Mouse (Mus musculus): ENCODE data around the gene Kctd6. TPM values are rescaled to one million over a fixed set of nuclear protein-coding genes. Genes with fewer than 3 reads are reported as not detected.

Kctd6 gene
- polyA plus RNA-seq, 1 experiment from 2014 or later = 14.8 TPM

DNA sequence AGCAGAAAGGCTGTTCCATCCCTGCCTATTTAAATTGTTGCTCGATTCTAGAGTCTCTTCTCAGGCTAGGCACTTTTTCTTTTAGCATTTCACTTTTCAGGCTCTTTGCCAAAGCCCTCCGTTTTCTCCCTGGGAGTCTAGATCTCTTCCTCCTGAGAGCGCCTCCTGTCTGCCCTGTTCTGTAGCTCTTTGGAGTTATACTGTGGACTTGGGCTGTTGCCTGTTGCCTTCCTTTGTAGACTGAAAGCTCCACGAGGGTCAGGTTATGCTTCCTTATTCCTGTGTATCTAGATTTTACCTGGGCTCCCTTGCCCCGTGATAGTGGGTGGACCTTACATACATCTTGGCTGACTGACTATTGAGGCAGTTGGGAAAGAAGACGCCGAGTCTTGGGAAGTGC lies 4.3 kb downstream of the Kctd6 start:
- no peaks in the 10 kb centered on the region for H3K9me3 ChIP-seq
- H3K4me1 ChIP-seq = peaks cover 33% of the 10 kb centered on the region
- peaks cover 20% of the 10 kb centered on the region for H3K27me3 ChIP-seq
- peaks cover 3% of the 10 kb centered on the region; the same call in 1 of the 2 replicates for H3K36me3 ChIP-seq (replicated peaks)
- H3K27ac ChIP-seq = peak overlapping the region; percentile 71
- no peak overlapping the region for H3K9ac ChIP-seq
- WGBS = 32% methylated on average over 7 of the region's 7 CpGs
- H3K4me2 ChIP-seq = peak overlapping the region; percentile 29
- no peak for ATAC-seq (ENCODE audit: low FRiP score)
- H3K4me3 ChIP-seq (replicated peaks) = no peak overlapping the region

DNA sequence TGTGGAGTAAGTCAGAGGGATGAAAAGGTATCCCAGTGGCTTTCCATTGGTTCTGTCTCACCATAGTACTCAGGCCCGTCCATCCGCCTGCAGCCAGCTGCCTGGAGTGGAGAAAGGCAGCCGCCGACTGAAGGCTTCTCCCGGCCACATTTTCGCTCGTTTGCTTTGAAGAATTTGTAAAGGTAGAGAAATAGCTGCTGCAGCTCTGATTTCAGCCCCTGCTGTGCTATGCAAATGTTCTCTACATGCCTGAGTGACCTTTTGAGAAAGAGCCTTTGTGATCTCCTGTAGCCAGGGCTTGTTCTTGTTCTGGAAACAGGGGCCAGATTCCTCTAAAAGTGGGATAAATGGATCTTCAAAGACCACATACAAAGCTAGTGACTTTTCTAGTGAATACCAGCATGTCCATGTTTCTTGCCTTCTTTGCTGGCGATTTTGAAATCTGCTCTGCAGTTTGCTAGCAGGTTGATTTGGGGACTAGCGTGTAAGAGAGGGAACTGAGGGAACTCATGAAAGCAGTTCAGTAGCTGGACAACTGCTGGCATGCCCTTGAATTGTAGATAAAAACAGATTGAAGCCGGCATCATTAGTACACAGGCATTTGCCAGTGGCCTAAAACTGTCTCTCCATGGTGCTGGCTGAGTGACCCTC lies 4.9 kb downstream of the Kctd6 start:
- no peak overlapping the region for H3K4me3 ChIP-seq (replicated peaks)
- WGBS = 4% methylated on average over 10 of the region's 10 CpGs
- peak overlapping the region; percentile 29 for H3K4me2 ChIP-seq
- peak overlapping the region; percentile 71 for H3K27ac ChIP-seq
- no peak overlapping the region for H3K9ac ChIP-seq
- H3K4me1 ChIP-seq = peaks cover 33% of the 10 kb centered on the region
- peaks cover 20% of the 10 kb centered on the region for H3K27me3 ChIP-seq
- H3K9me3 ChIP-seq = no peaks in the 10 kb centered on the region
- peaks cover 3% of the 10 kb centered on the region; the same call in 1 of the 2 replicates for H3K36me3 ChIP-seq (replicated peaks)
- no peak for ATAC-seq (ENCODE audit: low FRiP score)

DNA sequence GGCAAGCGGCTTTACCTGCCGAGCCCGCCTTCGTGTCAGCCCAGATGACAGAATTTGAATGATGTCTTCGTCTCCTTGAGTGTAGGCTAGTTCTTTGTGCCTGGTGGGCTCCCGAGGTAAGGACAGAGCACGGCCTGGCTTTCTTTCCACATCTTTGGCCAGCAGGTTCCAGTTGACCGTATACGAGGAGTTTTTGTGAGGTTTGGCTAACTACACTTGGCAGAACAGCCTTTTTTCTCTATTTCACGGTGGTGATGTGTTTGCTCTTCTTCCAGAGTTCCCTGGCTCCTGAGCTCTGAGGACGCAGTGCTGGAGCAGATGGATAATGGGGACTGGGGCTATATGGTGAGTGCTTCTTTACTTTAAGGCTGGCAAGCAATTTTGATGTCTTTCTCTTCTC lies 5.9 kb downstream of the Kctd6 start:
- Histone ChIP-seq H3K4me3 (replicated peaks) (no peak overlapping the region), H3K9me3 (no peaks in the 10 kb centered on the region), H3K9ac (no peak overlapping the region), H3K36me3 (replicated peaks) (peaks cover 3% of the 10 kb centered on the region; the same call in 1 of the 2 replicates), H3K27ac (no peak overlapping the region), H3K27me3 (peaks cover 20% of the 10 kb centered on the region), H3K4me2 (no peak overlapping the region), H3K4me1 (peaks cover 29% of the 10 kb centered on the region)
- ATAC-seq (ENCODE audit: low FRiP score) = no peak
- WGBS = 52% methylated on average over 11 of the region's 11 CpGs

DNA sequence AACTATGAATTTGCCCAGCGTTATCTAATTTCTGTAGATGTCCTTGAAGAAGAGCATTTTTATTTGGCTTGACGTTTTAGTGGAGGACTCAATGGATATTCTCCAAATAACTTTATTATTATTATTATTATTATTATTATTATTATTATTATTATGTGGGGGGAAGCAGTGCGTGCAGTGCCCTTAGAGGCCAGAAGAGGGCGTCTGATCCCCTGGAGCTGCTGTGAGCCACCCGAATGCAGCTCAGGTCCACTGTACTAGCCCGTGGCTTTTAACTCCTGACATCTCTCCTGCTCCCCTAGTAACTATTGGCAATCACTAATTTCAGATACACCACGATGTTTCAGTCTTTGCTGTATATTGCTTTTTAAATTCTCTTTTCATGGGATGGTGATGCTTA lies 6.4 kb downstream of the Kctd6 start:
- 62% methylated on average over 7 of the region's 7 CpGs for WGBS
- H3K4me2 ChIP-seq = no peak overlapping the region
- no peak for ATAC-seq (ENCODE audit: low FRiP score)
- H3K27me3 ChIP-seq = peaks cover 18% of the 10 kb centered on the region
- H3K9ac ChIP-seq = no peak overlapping the region
- H3K27ac ChIP-seq = no peak overlapping the region
- H3K36me3 ChIP-seq (replicated peaks) = peaks cover 3% of the 10 kb centered on the region; the same call in 1 of the 2 replicates
- no peak overlapping the region for H3K4me3 ChIP-seq (replicated peaks)
- peaks cover 24% of the 10 kb centered on the region for H3K4me1 ChIP-seq
- H3K9me3 ChIP-seq = no peaks in the 10 kb centered on the region

DNA sequence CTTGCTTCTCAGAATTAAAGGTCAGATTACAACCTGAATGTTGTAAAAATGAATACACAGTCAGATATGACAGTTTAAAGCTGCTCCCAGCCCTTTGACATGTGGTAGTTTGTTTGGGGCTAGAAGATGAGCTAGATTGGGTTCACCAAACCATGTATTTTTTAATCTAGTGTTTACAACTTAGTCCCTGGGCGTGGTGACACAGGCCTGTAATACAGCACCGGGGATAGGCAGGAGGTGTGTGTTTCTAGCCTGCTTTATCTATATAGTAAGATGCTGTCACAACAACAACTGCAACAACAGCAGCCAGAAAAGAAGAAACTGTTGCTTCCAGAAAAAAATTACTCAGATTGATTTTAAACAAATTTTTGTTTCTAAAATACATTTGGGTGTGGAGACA lies 7.0 kb downstream of the Kctd6 start:
- no peaks in the 10 kb centered on the region for H3K9me3 ChIP-seq
- H3K27me3 ChIP-seq = peaks cover 14% of the 10 kb centered on the region
- peaks cover 3% of the 10 kb centered on the region; the same call in 1 of the 2 replicates for H3K36me3 ChIP-seq (replicated peaks)
- no peak overlapping the region for H3K27ac ChIP-seq
- H3K4me2 ChIP-seq = no peak overlapping the region
- WGBS = 88% methylated on average over 2 of the region's 2 CpGs
- no peak overlapping the region for H3K4me3 ChIP-seq (replicated peaks)
- no peak for ATAC-seq (ENCODE audit: low FRiP score)
- no peak overlapping the region for H3K9ac ChIP-seq
- H3K4me1 ChIP-seq = peaks cover 18% of the 10 kb centered on the region

DNA sequence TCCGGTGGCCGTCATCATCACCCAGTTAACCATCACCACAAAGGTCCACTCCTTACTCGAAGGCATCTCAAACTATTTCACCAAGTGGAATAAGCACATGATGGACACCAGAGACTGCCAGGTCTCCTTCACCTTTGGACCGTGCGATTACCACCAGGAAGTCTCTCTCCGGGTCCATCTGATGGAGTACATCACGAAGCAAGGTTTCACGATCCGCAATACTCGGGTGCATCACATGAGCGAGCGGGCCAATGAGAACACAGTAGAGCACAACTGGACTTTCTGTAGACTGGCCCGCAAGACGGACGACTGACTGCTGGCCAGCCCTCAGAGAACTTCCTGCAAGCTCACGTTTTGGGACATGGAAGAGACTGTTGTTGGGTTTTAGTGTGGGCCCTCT lies 8.6 kb downstream of the Kctd6 start:
- peaks cover 5% of the 10 kb centered on the region; the same call in 1 of the 2 replicates for H3K27me3 ChIP-seq
- H3K4me1 ChIP-seq = peaks cover 13% of the 10 kb centered on the region
- H3K36me3 ChIP-seq (replicated peaks) = peaks cover 3% of the 10 kb centered on the region; the same call in 1 of the 2 replicates
- no peak overlapping the region for H3K4me2 ChIP-seq
- 95% methylated on average over 16 of the region's 16 CpGs for WGBS
- H3K9ac ChIP-seq = no peak overlapping the region
- no peak overlapping the region for H3K27ac ChIP-seq
- H3K4me3 ChIP-seq (replicated peaks) = no peak overlapping the region
- no peak for ATAC-seq (ENCODE audit: low FRiP score)
- no peaks in the 10 kb centered on the region for H3K9me3 ChIP-seq

DNA sequence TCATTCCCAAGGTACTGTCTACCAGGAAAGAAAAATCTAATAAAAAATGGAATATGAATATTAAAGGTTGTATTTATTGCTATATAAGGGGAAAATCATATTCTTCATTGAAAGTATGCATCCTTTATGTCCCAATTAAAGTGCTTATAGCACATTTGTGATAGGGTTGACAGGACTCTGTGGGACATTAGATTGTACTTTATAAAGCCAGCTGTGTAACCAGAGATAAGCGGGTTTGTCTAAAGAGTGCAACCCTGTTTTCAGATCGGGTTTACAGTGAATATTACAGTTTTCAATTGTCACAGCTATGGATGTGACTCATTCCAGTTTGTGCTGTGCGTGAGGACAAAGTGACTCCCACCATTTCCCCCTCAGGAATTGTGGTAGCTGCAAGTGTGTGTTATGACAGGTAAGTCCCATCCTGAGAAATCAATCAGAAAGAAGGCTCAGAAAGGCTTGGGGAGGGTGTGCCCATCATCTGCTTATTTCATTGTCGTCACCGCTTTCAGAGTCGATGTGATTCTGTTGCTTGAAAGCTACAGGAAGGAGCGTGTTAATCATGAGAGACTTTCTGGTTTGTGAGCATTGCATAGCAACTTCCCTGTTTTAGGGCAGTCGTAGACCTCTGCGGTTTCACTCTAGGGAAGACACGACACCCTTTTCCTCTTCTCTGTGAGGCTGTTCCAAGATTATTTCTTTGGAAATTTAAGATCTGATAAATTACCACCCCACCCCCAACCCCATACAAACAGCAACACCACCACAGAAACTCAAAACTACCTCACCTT lies 9.8 kb downstream of the Kctd6 start:
- no peak for ATAC-seq (ENCODE audit: low FRiP score)
- H3K9ac ChIP-seq = no peak overlapping the region
- H3K4me1 ChIP-seq = peaks cover 5% of the 10 kb centered on the region
- H3K4me2 ChIP-seq = no peak overlapping the region
- no peak overlapping the region for H3K4me3 ChIP-seq (replicated peaks)
- no peaks in the 10 kb centered on the region for H3K9me3 ChIP-seq
- no peaks in the 10 kb centered on the region for H3K27me3 ChIP-seq
- WGBS = 90% methylated on average over 10 of the region's 10 CpGs
- peaks cover 3% of the 10 kb centered on the region; the same call in 1 of the 2 replicates for H3K36me3 ChIP-seq (replicated peaks)
- H3K27ac ChIP-seq = no peak overlapping the region

DNA sequence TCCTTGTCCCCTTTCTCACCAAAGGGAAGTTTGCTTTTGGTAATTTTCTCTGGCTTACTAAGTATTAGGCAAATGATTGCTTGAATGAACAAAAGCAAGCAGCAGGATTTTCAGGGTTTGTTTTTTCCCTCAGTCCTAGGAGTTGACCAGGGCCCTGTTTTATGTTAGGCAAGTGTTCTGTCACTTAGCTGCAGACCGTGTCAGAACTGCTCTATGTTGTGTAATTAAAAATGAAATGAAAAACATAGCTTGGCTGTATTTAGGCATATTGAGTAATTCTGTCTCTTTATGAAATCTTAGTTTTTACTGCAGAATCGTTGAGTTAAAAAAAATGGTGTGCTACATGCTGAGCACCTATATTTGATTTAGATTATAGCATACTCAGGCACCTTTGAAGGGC lies 10.9 kb downstream of the Kctd6 start:
- peaks cover 3% of the 10 kb centered on the region; the same call in 1 of the 2 replicates for H3K36me3 ChIP-seq (replicated peaks)
- no peak overlapping the region for H3K4me3 ChIP-seq (replicated peaks)
- ATAC-seq (ENCODE audit: low FRiP score) = no peak
- H3K4me2 ChIP-seq = no peak overlapping the region
- H3K4me1 ChIP-seq = no peaks in the 10 kb centered on the region
- H3K27me3 ChIP-seq = no peaks in the 10 kb centered on the region
- no peak overlapping the region for H3K9ac ChIP-seq
- H3K9me3 ChIP-seq = no peaks in the 10 kb centered on the region
- H3K27ac ChIP-seq = no peak overlapping the region
- 80% methylated on average over 2 of the region's 2 CpGs for WGBS

DNA sequence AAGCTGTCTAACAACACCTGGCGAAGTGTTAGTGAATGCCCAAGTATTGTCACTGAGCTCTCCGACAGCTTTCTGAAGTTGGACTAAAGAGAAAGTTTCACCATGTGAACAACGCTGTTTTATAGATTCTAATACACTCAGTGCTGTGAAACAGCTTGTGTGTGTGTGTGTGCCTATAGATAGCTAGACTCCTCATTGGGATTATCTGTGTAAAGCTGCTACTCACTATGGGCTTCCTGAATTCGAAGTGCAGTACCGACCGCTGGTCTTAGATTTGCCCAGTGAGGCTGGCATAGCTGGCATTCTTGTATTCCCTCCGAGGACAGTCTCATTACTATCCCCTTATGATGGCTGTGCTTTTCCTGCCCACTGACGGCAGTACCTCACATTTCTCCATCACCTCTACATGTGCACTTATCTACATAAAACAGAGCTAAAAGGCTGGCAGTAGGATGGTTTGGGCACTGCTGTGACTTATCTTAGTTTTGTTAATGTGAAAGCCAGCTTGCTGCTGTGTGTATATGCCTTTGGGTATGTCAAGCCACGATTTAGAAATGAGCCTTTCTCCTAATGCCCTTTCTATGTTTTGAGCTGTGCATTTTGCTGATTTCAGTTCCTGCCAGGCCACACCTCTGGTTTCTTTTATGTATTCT lies 15.6 kb downstream of the Kctd6 start:
- H3K27ac ChIP-seq = no peak overlapping the region
- no peaks in the 10 kb centered on the region for H3K36me3 ChIP-seq (replicated peaks)
- no peaks in the 10 kb centered on the region for H3K27me3 ChIP-seq
- whole genome bisulfite sequencing = 87% methylated on average over 9 of the region's 9 CpGs
- ATAC-seq (ENCODE audit: low FRiP score) = no peak
- no peak overlapping the region for H3K4me2 ChIP-seq
- no peaks in the 10 kb centered on the region for H3K4me1 ChIP-seq
- no peak overlapping the region for H3K9ac ChIP-seq
- no peak overlapping the region for H3K4me3 ChIP-seq (replicated peaks)
- H3K9me3 ChIP-seq = no peaks in the 10 kb centered on the region

DNA sequence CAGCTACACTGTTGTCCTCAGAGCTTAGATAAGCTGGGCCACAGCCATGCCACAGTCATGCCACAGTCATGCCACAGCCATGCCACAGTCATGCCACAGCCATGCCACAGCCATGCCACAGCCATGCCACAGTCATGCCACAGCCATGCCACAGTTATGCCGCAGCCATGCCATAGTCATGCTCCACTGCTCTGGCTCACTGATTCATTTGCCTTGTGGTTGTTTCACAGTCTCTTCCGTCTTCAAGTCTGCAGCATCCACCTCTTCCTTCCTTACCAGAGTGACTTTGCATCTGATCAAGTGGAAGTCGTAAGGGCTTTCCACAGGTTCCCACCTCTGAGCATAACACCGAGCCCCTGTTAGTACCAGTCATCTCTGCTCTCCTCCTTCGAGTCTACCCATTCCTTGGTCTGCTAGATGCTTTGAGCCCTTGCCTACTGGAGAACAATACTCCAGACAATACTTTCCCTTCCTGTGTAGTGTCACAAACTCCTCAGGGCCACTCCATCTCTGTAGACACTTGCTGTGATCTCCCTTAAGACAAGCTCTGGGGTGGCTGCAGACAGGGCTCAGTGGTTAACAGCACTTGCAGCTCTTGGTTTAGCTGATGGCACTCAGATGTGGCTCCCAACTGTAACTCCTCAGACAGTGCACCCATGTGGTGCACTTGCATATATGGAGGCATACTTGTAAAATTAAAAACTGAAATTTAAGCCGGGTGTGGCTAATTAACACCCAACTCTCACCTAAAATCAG lies 18.4 kb downstream of the Kctd6 start:
- no peak overlapping the region for H3K27ac ChIP-seq
- H3K4me2 ChIP-seq = no peak overlapping the region
- no peak overlapping the region for H3K9ac ChIP-seq
- no peak for ATAC-seq (ENCODE audit: low FRiP score)
- WGBS = 87% methylated on average over 6 of the region's 6 CpGs
- H3K36me3 ChIP-seq (replicated peaks) = no peaks in the 10 kb centered on the region
- H3K4me1 ChIP-seq = no peaks in the 10 kb centered on the region
- H3K27me3 ChIP-seq = no peaks in the 10 kb centered on the region
- H3K9me3 ChIP-seq = no peaks in the 10 kb centered on the region
- H3K4me3 ChIP-seq (replicated peaks) = no peak overlapping the region

DNA sequence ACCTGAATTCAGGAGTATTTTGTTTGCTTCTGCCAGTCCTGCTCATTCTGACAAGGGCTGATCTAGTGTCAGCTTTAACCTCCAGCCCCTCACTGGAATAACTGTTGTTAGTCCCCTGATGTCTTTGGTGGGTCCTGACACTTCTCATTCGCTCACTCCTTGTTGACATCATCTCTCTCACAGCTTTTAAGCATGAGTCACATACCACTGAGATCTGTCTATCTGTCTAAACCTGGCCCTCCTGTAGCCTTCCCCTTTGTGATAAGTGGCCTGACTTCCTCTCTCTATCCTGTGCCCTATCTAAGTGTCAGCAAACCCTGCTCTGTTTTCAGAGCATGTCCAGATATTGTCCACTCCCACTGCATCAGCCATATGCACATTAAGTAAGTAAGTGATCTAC lies 19.3 kb downstream of the Kctd6 start:
- ATAC-seq (ENCODE audit: low FRiP score) = no peak
- 84% methylated on average over 1 of the region's 1 CpGs for WGBS
- Histone ChIP-seq H3K9ac (no peak overlapping the region), H3K4me3 (replicated peaks) (no peak overlapping the region), H3K9me3 (no peaks in the 10 kb centered on the region), H3K27me3 (no peaks in the 10 kb centered on the region), H3K4me1 (no peaks in the 10 kb centered on the region), H3K27ac (no peak overlapping the region), H3K36me3 (replicated peaks) (no peaks in the 10 kb centered on the region), H3K4me2 (no peak overlapping the region)

DNA sequence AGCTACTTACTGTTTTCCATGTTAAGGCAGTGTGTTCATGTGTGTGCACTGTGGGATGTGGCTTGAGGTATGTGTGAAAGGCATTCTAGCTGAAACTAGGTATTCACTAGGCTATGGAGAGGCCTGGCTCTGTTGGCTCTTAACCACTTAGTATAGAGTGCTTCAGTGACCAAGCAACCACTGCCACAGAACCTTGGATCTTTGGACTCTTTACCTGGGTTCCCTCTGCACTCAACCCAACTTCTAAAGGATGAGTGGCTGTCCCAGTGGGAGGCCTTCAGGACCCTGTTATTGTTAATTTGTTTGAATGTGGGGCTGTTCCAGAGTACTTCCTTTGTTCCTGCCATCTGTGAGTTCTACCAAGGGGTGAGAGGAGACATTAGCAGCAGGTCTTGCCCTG lies 27.9 kb downstream of the Kctd6 start:
- Histone ChIP-seq H3K4me1 (peaks cover 3% of the 10 kb centered on the region; the same call in 1 of the 2 replicates), H3K4me2 (no peak overlapping the region), H3K27ac (no peak overlapping the region), H3K27me3 (no peaks in the 10 kb centered on the region), H3K36me3 (replicated peaks) (no peaks in the 10 kb centered on the region), H3K9ac (no peak overlapping the region), H3K9me3 (no peaks in the 10 kb centered on the region), H3K4me3 (replicated peaks) (no peak overlapping the region)
- ATAC-seq (ENCODE audit: low FRiP score) = no peak
